Mouse (Mus musculus) gastrocnemius, postnatal 4 days (tissue): Measurements from ENCODE around the gene Oasl2. TPM values are rescaled to one million over a fixed set of nuclear protein-coding genes. Genes with fewer than 3 reads are reported as not detected.

Source experiments
- DNase-seq, 2 experiments: peaks; one replicate each; pipeline ENCODE4 v3.0.0; 2021 to 2022; ENCODE audit warnings: low spot score in 2 of 2, mixed read lengths in 2 of 2
- microRNA-seq: library from miRNA; unstranded; fragments of <30 nt; microRNA quantifications from one replicate; pipeline ENCODE4 v1.2.0, GENCODE M21; 2021
- total RNA-seq, 2 experiments: library from RNA; stranded (reverse); gene quantifications; 2 replicates each; pipeline ENCODE4 v1.2.3; 2021

The Oasl2 gene
- total RNA-seq, 2 experiments from 2014 or later, result 1.4 to 2.5 TPM

GRCm38 (mm10) chr5:114958069-114958468 is 61.3 kb downstream of the Oasl2 start:
- DNase-seq, result no peak

Small RNAs within 50 kb of the gene (microRNA-seq; reads per million reads assigned to microRNA genes)
- gene Mir6240, result 3.8 reads per million, percentile 13 among the genes with 10 or more reads in this experiment

Other genes starting within 250 kb of the Oasl2 start
- gene Trpv4, start 238.5 kb upstream of the Oasl2 start, total RNA-seq, result 1 to 10 TPM; 1.6 to 1.8 TPM
- 10 to 100 TPM; 26.4 to 31.8 TPM for gene Gltp, start 206.0 kb upstream of the Oasl2 start, total RNA-seq
- gene Tchp, start 189.2 kb upstream of the Oasl2 start, total RNA-seq, result 1 to 10 TPM; 6.3 to 6.9 TPM
- 10 to 100 TPM; 46.2 to 53.1 TPM for gene Ankrd13a, start 122.3 kb upstream of the Oasl2 start, total RNA-seq
- 10 to 100 TPM; 37.6 to 50.1 TPM for gene Git2, start 121.4 kb upstream of the Oasl2 start, total RNA-seq
- gene 1500011B03Rik, start 73.5 kb upstream of the Oasl2 start, total RNA-seq, result 10 to 100 TPM; 20.6 to 29.6 TPM
- gene 4930519G04Rik, start 43.3 kb upstream of the Oasl2 start, total RNA-seq, result not detected
- gene Gm9936, start 38.3 kb upstream of the Oasl2 start, total RNA-seq, result not detected
- gene Oasl1, start 26.3 kb downstream of the Oasl2 start, total RNA-seq, result under 1 TPM; 0.52 to 0.71 TPM
- 10 to 100 TPM; 34.5 to 34.6 TPM for gene 2210016L21Rik, start 45.2 kb downstream of the Oasl2 start, total RNA-seq
- not detected for gene Hnf1a, start 74.2 kb downstream of the Oasl2 start, total RNA-seq
- 10 to 100 TPM; 61.2 to 64.0 TPM for gene Sppl3, start 114.2 kb downstream of the Oasl2 start, total RNA-seq
- not detected for gene Gm10401, start 201.4 kb downstream of the Oasl2 start, total RNA-seq
- gene Acads, start 222.4 kb downstream of the Oasl2 start, total RNA-seq, result 10 to 100 TPM; 74.6 to 78.1 TPM
- gene Unc119b, start 238.0 kb downstream of the Oasl2 start, total RNA-seq, result 10 to 100 TPM; 19.9 to 20.3 TPM